Mouse (Mus musculus) adrenal gland (tissue): ENCODE data around the gene Cdkl2.

Experiments used
- intact Hi-C: fragments of 180-260 bp; cut with DNase I; formaldehyde crosslinking; loops from one replicate; pipeline ENCODE4 v1.15.1; 2025

Gene Cdkl2

GRCm38 (mm10) chr5:92000770-92001169 is 42.9 kb downstream of the Cdkl2 start:
- intact Hi-C loops: no loop called here

DNA sequence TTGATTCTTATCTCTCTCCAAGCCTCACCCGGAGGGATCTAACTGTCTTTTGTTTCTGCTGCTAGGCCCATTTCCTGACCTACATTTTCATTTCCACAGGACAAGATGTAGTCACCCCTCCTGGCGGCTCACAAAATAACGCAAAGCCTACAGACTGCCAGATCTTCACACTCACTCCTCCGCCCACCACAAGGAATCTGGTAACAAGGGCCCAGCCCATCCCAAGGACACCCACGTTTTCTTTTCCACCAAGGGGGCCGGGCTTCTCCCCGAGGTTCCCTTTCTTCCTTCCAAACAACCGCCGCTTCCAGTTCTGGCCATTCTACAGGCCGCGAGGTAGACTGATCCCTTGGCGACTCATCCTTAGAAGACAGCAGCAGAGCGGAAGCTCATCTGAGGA is 49.1 kb downstream of the Cdkl2 start:
- intact Hi-C loops: no loop called here

GRCm38 (mm10) chr5:91993061-91993460 is 50.6 kb downstream of the Cdkl2 start:
- intact Hi-C loops: no loop called here

DNA sequence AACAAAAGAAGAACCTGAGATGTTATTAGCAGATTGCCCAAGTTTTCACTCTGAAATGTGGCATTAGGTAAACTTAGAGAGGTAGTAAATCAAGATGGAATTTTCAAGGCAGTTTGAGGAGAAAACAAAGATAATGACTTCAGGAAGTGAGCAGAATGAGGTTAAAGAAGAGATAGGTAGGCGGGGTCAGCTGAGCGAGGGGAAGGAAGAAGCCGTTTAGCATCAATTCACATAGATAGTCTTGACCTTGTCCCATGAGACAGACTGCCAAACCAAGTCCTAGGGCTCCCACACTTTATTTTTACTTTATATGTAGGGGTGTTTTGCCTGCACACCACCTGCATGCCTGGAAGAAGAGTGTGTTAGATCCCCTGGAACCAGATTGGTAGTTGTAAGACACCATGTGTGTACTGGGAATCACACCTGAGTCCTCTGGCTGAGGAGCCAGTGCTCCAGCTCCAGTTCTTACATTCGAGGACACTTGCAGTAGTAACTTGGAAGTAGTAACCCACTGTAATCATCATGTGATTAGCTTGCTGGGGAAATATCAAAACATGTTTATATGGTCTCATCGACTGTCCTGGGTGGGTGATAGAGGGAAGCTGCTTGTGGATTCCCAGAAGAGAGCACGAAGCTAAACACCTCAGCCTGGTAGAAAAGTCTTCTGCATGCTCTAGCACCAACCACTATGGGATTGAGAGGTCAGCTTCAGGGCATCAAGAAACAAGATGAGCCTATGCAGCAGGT is 52.3 kb downstream of the Cdkl2 start:
- intact Hi-C loops: no loop called here

GRCm38 (mm10) chr5:91989261-91989660 is 54.4 kb downstream of the Cdkl2 start:
- intact Hi-C loops: no loop called here

- intact Hi-C loops: no loop called here
Measured at GRCm38 (mm10) chr5:91987799-91988198, 55.9 kb downstream of the Cdkl2 start.

- intact Hi-C loops: no loop called here
Measured at GRCm38 (mm10) chr5:91987236-91987635, 56.4 kb downstream of the Cdkl2 start, which contains the start of gene Odaph. Gene Odaph (plus strand): TSS chr5:91987475.

GRCm38 (mm10) chr5:91985721-91986120 is 58.0 kb downstream of the Cdkl2 start:
- intact Hi-C loops: no loop called here

DNA sequence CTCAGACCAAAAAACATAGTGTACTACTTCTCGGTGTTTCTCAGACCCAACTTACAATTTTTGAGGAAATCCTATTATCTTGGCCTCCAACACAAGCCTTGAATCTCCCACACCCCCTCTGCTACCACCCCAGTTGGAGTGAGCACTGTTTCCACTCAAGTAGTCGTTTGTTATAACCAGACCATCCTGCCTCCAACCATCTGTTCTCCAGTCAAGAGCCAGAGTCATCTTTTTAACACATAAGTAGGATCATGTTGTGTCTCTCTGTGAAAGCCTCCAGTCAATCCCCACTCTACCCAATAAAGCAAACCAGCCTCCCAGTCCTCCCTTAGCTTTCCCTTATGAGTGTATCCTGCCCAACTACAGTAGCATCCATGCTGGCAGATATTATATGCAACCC is 60.2 kb downstream of the Cdkl2 start:
- intact Hi-C loops: no loop called here

DNA sequence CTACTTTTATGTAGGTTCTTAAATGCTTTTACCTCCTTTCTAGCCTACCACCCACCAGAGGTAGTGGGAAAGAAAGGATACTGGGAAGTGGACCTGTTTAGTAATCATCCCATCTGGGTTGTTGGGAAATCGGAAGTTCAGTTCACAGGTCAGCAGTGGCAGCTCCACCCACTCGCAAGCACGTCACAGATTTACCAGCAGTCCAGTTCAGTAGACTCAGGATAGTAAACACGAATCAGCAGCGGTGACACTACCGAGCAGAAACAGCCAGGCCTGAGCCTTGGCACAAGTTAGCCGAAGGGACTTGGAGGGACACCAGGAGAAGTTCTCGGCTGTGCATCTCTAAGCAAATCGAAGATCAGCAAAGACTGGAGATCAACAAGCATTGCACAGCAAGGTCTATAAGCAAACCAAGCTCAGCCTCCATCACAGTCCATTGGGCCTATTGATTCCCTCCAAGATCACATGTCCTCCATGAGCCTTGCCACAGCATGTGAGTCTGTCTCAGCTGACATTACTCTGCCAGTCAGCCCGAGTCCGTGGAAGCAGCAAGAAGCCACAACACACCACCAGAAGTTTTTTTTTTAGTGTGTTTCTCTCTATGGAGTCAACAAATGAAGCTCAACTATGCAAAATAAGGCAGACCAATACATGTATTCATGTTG is 62.4 kb downstream of the Cdkl2 start:
- intact Hi-C loops: no loop called here

GRCm38 (mm10) chr5:91977397-91977770 is 66.3 kb downstream of the Cdkl2 start:
- intact Hi-C loops: no loop called here

- intact Hi-C loops: no loop called here
Measured at GRCm38 (mm10) chr5:91976566-91977396, 66.9 kb downstream of the Cdkl2 start.

DNA sequence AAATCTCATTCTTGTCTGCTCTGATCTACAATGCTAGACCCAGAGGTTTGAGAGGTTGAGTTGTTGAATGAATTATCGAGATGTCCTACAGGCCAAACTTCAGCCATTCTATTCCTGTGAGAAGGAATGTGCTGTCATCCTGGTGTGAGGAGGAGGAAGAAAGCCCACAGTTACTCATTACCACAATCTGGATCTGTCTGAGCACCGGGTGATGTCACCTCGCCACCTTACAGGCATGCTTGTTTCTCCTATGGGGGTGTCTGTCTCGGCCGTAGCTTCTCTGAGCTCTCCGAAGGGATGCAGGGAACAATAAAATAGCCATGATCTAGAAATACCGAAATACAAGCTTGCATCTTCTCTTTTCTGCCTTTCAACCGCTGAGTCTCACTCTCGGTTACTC is 67.9 kb downstream of the Cdkl2 start:
- intact Hi-C loops: no loop called here

GRCm38 (mm10) chr5:91974002-91974401 is 69.7 kb downstream of the Cdkl2 start:
- intact Hi-C loops: no loop called here

- intact Hi-C loops: no loop called here
Measured at GRCm38 (mm10) chr5:91972046-91972445, 71.6 kb downstream of the Cdkl2 start.

DNA sequence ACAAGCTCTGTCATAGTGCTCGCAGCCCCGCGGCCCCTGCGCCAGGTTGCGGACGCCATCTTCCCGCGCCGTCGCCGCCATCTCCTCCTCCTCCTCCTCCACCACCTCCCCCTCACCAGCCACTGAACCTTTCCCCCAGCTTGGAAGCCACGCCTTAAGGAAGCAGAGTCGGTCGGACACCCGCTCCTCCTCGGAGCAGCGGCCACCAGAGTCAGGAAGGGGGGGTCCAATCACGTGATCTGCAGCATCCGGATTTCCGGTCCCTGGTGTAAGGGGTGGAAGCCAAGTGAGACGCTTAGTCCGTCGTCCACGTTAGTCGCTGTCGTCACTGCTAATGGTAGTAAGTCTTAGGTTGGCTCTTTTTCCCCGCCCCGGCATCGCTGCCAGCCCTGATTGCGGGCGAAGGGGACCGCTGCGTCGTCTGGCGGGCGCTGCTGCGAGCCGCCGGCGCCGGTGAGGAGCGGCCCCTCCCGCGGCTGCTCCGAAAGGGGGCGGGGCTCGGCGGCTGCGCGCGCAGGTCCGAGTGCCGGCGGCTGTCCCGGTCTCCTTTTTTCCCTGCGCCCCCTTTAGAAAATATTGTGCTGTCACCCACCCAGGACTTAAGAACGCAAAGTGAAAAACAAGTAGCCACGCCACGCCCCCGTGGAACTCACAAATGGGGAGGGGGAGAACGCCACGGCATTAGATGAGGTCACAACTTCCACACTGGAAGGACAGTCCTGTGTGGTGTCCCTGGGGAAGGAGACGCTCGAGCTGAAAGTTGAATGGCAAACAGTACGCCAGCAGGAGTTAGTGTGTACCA is 80.8 kb downstream of the Cdkl2 start, which contains the start of gene Rchy1:
TSS of gene Rchy1 (minus strand) at position 430 of the 802 bp plus-strand sequence.
- intact Hi-C loops: loop anchor here (5.0 kb wide), 2 partner anchors 79 to 174 kb away; partner anchors contain the start of genes Cdkl2 and Uso1

DNA sequence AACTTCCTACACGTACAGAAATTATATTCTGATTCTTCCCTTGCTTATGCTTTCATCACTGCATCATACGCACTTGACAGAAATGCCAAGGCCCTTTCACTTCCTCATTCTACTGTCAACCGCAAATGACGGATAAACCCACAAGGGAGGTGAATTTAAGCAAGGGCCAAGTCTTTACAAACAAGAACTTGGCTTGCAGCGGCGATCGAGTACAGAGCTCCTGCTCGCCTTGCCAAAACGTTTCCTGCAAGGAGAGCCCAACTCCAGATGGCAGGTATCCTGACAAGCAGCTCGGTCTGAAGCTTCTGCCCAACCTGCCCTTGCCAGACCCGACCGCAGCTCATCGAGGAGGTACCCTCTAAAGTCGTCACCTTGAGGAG is 81.4 kb downstream of the Cdkl2 start:
- intact Hi-C loops: loop anchor here (5.0 kb wide), 2 partner anchors 80 to 175 kb away; partner anchors contain the start of genes Cdkl2 and Uso1

GRCm38 (mm10) chr5:91961370-91961769 is 82.3 kb downstream of the Cdkl2 start:
- intact Hi-C loops: loop anchor here (5.0 kb wide), 2 partner anchors 81 to 176 kb away; partner anchors contain the start of genes Cdkl2 and Uso1

- intact Hi-C loops: loop anchor here (5.0 kb wide), 2 partner anchors 82 to 177 kb away; partner anchors contain the start of genes Cdkl2 and Uso1
Measured at GRCm38 (mm10) chr5:91960606-91961254, 83.0 kb downstream of the Cdkl2 start.

DNA sequence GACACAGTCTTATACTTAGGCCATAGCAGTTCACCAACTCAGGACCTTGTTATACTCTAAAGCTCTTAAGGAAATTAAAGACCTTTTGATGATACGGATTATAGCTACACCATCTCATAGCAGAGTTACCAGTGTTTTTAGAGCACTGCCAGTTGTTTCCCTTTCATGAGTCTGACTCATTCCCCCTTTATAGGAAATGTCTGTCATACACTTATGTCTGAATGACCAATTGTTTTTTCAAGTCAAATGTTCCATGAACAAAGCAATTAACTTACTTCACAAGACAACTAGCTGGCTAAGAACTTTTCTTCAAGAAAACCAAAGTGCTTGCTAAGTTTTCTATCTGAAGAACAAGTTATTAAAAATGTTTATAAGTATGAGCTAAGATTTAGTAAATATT is 83.7 kb downstream of the Cdkl2 start:
- intact Hi-C loops: loop anchor here (5.0 to 10.0 kb wide), 3 partner anchors 82 to 177 kb away; partner anchors contain the start of genes Cdkl2 and Uso1
